Mouse (Mus musculus) lung, postnatal 25 days (tissue): ENCODE results near the gene 1700018B08Rik.

Experiments used
- DNase-seq: peaks from one replicate; pipeline ENCODE4 v3.0.0; 2022; ENCODE audit warnings: low spot score

The 1700018B08Rik gene

GRCm38 (mm10) chr8:121561636-121562345 lies 17.7 kb upstream of the 1700018B08Rik start:
- peak; percentile 54 for DNase-seq

GRCm38 (mm10) chr8:121560432-121561100 lies 16.4 kb upstream of the 1700018B08Rik start:
- DNase-seq = no peak

- no peak for DNase-seq
These were observed 15.7 kb upstream of the 1700018B08Rik start for GRCm38 (mm10) chr8:121559801-121560200.

GRCm38 (mm10) chr8:121558538-121558937 lies 14.4 kb upstream of the 1700018B08Rik start:
- DNase-seq = no peak

GRCm38 (mm10) chr8:121557746-121558145 lies 13.6 kb upstream of the 1700018B08Rik start:
- DNase-seq = no peak

GRCm38 (mm10) chr8:121553831-121554475 lies 9.8 kb upstream of the 1700018B08Rik start:
- no peak for DNase-seq

GRCm38 (mm10) chr8:121552506-121552905 lies 8.4 kb upstream of the 1700018B08Rik start:
- no peak for DNase-seq

GRCm38 (mm10) chr8:121551065-121551985 lies 7.2 kb upstream of the 1700018B08Rik start:
- DNase-seq = no peak

- DNase-seq = no peak
These were observed 5.9 kb upstream of the 1700018B08Rik start for GRCm38 (mm10) chr8:121550056-121550455.

GRCm38 (mm10) chr8:121547132-121547531 lies 3.0 kb upstream of the 1700018B08Rik start:
- DNase-seq = peak; percentile 81

- DNase-seq = no peak
These were observed 816 bp upstream of the 1700018B08Rik start for GRCm38 (mm10) chr8:121544936-121545335.

GRCm38 (mm10) chr8:121542901-121543300 lies 1.2 kb downstream of the 1700018B08Rik start:
- no peak for DNase-seq

- DNase-seq = no peak
These were observed 2.3 kb downstream of the 1700018B08Rik start for GRCm38 (mm10) chr8:121541862-121542261.

GRCm38 (mm10) chr8:121532381-121532780 lies 11.7 kb downstream of the 1700018B08Rik start:
- DNase-seq = no peak

GRCm38 (mm10) chr8:121530639-121531038 lies 13.5 kb downstream of the 1700018B08Rik start:
- DNase-seq = no peak

GRCm38 (mm10) chr8:121528790-121529189 lies 15.3 kb downstream of the 1700018B08Rik start:
- DNase-seq = peak; percentile 48

GRCm38 (mm10) chr8:121527751-121528150 lies 16.4 kb downstream of the 1700018B08Rik start:
- DNase-seq = no peak

GRCm38 (mm10) chr8:121526811-121527550 lies 17.1 kb downstream of the 1700018B08Rik start:
- peak; percentile 24 for DNase-seq

- no peak for DNase-seq
These were observed 18.9 kb downstream of the 1700018B08Rik start for GRCm38 (mm10) chr8:121525111-121525818.

GRCm38 (mm10) chr8:121513429-121513828 lies 30.7 kb downstream of the 1700018B08Rik start:
- DNase-seq = peak; percentile 73
